Mouse (Mus musculus): ENCODE results near the gene Bmi1.

DNA sequence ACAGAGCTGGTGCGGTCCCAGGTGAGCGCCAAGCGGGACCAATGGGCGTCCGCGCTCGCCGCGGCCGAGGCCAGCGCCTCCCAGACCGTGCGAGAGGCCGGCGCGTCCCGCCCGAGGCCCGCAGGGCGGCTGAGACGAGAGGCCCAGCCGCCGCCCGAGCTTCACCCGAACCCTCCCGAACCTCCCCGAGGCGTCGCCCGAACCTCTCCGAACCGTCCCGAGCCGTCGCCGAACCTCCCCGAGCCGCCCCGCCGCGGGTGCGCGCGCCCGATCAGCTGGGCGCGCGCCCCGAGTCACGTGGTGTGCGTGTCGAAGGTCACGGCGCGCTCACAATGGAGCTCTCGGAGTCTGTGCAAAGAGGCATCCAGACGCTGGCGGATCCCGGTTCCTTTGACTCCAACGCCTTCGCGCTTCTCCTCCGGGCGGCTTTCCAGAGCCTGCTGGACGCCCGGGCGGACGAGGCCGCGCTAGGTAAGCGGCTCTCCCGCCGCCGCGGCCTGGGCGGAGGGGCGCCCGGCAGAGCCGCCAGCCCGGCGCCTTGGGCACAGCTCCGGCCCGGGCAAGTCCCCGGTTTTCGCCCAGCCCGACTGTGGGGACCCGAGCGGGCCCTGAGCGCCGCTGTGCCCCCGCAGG is 4.6 kb upstream of the Bmi1 start, which contains the start of gene Commd3:
- TF ChIP-seq CTCF (IDR thresholded peaks at IDR 0.05; ENCODE audit: extremely low read depth, insufficient read depth, insufficient read length, insufficient replicate concordance) (no peak), POLR2A (IDR thresholded peaks at IDR 0.05; ENCODE audit: low read depth, low read length) (peak; percentile 61)

Measured in spleen, adult 2 months (tissue).